Mouse (Mus musculus): ENCODE measurements at regions not wholly inside any gene's neighbourhood (a gene's known extent, or its start where the extent isn't known, plus 50 kb on each side); places are given as distances from the start of the nearest gene placed in this dataset.

- TF ChIP-seq CTCF (IDR thresholded peaks at IDR 0.05; ENCODE audit: extremely low read depth, insufficient read depth, low read length) (no peak), POLR2A (IDR thresholded peaks at IDR 0.05; ENCODE audit: extremely low read depth, insufficient read depth, low read length) (no peak)
Observed at GRCm38 (mm10) chr12:104591571-104591970, 118.4 kb upstream of the Gsc start.
